Mouse (Mus musculus) kidney, adult 11 months (tissue): ENCODE measurements around the gene Htr1f.
"Not testable (repeated sequence)": the region's sequence is repeated elsewhere in the genome, so short reads cannot be mapped to it uniquely, and the experiment has no call there.

Source experiments
- DNase-seq: peaks from one replicate; pipeline ENCODE4 v3.0.0; 2022

Gene Htr1f

DNA sequence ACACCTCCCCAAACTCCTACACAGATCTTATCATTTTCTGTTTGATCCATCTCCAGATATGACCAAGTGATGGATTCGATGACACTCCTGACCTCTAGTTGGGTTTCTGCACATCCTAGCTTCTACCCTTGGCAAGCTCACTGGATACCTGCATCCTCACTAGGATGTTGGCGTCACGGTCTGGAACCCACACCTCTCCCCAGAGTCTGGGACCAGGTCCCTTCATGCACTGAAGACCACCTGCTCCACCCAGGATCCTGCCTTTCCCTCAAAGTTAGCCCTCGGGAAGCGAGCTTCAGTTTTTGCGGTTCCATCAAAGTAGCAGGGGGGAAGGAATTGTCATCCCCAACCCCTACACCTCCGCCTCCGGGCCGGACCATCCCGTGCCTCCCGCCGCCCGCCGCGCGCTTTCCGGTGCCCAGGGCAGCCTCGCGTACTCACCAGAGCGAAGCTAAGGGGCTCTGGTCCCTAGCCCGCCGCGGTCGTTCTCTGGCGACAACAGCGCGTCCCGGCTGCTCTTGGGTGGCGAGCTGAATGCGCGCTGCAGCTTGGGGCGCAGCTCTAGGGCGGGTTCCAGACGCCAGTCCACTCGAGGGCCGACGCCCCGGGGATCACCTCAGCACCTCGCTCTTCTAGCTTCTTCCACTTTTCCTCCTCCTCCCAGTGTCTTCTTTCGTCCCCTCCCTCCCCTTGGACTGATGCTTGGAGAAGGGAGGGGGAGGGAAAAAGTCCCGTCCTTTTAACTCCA, at the start of gene Htr1f:
Htr1f (minus strand) TSS at position 671 of the 748 bp plus-strand sequence.
- DNase-seq, result no peak

DNA sequence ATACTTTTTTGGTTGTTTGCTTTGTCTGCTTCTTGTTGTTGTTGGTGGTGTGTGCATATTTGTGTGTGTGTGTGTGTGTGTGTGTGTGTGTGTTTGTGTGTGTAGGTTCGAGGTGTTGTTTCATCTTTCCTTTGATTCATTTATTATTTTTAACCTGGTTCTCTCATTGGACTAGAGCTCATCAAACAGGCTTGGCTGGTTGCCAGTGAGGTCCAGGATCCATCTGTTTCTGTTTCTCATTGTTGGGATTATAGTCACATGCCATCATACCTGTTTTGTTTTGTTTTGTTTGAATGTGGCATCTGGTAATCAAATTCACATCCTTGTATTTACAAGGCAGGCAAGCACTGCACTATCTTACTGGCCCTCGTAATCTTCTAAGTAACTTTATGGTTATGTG, 34.1 kb upstream of the Htr1f start:
- DNase-seq, result no peak

DNA sequence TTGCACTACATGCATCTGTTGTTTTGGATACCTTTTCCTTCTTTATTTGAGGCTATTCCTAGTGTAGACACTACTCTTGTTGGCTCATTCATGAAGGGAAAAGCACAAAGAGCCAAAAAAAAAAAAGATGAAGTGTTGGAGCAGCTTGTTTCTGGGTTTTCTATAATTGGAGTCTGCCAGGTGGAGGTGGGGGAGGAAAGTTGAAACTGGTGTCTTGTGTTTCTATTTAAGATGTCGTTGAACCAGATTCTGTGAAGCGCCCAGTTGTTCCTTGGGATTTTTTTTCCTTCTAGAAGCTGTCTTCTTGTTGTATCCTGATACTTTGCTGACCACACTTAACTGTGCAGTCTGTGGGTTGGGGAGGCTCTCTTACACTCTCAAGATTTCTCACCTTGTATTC, 23.7 kb upstream of the Htr1f start:
- no peak for DNase-seq

DNA sequence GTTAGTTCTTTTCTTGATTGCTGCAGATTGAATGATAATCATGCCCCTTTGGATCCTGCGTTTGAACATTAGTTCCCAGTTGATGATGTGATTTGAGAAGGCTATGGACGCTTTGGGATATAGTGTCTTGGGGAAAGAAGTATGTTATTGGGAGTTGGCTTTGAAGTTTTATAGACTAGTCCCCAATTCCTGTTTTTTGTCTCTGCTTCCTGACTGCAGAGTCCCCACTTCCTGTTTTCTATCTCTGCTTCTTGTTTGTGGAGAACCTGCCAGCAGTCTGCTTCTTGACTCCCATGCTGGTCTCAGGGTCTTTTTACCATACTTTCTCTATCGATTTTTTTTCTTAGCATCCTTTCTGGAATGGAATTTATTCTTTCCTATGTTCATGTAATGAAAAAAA, 22.2 kb upstream of the Htr1f start:
- no peak for DNase-seq

DNA sequence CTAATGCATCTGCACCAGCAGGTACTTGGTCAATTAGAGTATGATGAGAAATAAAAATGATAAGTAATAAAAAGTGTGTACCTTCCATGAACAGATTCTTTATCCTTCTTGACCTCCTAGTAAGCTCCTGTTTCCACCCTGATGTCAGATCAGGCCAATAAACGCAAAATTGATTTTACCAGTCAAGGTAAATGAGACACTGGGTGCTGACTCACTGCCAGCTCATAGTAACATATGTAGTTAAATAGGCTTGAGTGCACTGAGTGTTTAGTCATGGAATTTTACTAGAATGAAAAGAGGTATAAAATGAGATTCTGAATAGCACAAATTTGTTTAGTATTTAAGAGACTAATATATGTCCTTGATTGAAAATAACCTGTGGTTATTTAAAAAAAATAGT, 6.6 kb upstream of the Htr1f start:
- no peak for DNase-seq

DNA sequence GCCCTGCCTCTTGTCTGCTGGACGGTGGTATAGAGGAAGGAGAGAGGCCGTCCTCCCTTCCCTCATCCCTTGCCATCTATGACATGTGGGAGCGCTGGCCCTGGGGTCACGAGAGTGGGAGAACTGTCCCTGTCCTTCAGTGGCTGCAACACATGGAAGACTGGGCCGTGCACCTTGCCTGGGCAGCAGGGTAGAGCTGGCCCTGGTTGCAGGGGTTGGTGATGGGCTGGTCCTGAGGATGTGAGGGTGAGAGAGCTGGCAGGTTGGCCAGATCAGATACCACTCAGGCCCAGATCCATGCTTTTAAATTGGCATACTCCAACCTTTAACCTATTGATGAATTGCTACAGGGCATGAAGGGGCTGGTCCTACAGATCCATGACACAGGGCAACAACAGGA, 12.1 kb downstream of the Htr1f start:
- DNase-seq, result no peak

DNA sequence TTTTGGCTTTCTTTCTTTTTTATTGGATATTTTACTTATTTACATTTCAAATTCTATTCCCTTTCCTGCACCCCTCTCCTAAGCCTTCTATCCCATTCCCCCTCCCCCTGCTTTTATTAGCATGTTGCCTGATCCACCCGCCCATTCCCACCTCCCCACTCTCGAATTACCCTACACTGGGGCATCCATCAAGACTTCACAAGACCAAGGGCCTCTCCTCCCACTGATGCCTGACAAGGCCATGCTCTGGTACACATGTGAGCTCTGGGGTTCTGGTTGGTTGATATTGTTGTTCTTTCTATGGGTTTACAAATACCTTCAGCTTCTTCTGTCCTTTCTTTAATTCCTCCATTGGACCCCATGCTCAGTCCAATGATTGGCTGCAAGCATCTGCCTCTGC, 22.2 kb downstream of the Htr1f start:
- no peak for DNase-seq

DNA sequence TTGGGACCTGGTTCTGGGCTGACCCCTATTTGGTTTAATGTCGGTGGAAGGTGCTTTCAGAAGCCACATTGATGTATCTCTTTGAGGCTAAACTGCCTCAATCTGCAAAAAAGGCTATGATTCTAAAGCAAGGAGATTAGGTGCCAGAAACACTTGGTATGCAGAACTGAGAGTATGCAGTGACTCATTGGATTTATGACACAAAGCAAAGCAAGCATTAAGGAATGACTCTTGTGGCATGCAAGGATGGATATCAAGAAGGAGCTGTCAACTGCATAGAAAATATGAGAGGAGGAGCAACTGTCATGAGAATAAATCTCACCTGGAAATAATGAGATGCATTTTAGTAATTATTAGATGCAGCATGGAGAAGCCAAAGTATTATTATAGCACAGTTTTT, 35.8 kb downstream of the Htr1f start:
- no peak for DNase-seq

DNA sequence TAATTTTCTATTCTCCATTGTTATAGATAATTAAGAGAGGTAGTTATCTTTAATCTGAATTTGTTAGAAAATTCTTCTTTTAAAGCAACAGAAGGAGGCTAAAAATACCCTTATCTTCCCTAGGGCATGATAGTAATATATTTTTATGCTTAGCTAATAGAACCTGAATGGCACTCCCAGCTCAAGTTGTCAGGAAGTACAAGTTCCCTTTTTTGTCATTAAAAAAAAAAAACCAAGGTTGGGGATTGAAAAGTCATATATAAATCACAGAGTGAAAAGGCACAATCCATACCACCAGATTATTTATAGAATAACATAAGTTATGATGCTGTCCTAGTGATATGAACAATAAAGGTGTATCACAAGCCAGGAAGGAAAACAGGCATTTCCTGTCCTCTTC, 39.4 kb downstream of the Htr1f start:
- DNase-seq, result no peak

DNA sequence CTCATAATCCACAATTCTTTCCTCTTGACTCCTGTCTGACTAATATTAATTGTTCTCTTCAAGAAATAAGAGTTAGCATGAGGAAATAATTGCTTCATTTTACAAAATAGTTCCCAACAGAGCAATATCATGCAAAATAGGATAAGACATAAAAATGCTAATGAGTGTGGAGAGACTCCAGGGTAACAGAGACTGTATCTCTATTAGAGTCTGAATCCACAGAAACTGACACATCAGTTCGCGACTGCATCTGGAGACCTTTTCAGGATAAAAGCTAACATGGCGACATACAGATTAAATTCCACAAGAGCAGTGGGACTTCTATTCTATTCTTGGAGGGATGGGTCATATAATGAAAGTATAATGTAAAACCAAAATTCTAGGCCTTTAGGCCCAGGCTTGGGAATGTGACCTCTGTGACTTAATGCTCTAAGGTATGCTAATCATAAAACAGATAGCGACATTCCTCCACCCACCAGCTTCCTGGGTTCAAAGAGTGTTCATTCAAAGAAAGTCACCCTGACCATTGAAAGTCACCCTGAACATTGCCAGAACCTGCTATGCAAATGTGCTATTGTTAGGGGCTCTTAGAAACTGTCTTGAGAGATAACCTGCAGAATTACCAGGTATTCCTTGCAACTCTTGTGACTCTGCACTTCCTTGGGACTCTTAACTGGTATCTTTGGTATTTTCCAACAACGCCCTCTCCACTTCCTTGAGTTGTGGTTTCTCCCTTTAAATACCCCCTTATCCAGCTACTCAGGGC, 67.8 kb downstream of the Htr1f start:
- DNase-seq, result not testable (repeated sequence)

DNA sequence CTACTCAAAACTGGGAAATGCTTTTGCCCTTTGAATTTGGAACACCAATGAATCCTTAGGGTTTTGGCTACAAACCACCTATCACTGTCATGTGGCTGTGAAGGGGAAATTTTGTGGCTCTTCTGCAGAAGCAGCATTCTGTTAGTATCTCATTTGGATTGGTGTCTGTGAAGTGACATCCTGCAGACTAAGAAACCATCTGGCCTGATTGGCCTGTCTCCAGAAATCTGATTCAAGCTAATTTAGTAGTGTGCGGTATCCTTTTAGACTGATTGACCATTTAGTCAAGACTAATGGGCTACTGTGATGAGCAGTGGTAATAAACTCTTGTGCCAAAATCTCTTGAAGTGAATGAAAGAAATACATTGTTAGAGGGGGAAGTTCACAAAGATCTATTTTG, 76.0 kb downstream of the Htr1f start:
- DNase-seq, result no peak

DNA sequence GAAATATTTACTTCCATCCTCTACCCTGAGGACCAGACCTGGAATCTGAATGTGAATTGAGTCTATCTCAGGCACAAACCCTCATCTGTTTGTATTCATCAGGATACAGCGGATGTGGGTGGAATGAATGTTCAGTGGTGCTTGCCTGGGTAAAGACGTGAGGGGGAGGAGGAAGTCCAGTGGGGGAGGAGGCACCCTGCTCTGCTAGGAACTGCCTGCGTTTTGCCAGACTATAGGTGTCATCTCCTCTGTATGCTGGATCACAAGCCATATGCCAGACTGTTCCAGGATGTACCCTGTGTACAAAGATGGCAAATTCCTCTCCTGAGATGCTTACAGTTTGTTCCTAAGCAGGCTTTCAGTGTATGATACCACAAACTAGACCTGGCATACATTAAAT, 83.3 kb downstream of the Htr1f start:
- no peak for DNase-seq

DNA sequence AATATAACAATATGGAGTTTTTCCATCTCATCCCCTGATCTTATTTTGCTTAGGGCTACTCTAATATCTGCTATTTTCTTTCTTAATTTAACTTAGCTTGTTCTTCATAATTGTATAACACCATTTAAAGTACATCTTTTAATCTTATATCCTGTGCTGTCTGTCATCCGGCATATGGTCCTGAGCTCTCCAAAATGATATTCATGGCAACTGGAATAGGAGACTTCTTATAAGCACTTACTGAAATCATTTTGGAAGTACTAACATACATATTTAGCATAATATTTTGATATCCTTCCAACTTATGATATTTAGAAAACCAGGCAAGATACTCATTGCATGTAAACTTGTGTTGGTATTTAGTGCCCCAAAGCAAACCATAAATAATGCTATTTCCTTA, 86.9 kb downstream of the Htr1f start:
- no peak for DNase-seq

DNA sequence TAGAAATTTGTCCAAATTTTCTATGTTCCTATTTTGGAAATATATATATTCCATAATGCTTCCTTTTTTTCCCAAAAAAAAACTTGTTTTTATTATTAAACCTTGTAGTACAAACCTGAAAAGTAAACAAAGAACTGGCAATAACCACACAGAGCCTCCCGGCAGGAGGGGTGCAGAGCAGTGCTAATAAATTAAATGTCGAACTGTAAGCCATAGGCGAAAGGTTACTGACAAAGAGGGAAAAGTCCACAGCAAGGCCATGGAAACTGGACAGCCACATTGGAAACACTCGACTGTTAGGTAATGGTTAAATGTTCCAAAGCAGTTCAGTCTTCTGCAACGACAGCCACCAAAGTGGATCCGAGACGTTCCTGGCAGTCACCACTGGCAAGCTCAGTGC, 87.5 kb downstream of the Htr1f start:
- DNase-seq, result no peak

DNA sequence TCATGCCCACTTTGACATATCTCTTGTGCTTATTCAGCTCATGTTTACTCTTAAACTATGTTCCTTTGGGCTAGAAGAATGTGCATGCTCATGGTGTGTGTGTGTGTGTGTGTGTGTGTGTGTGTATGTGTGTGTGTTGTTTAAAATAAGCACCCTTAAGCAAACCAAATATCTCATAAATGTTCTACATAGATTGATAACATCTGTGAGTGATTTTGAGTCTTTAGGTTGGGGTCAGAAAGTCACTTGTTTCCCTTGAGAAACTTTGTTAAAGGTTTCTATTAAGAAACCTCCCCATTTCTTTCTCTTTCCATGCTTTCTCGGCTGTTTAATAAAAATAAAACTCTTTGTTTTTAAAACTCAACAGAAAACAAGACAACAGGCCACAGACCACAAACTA, 88.1 kb downstream of the Htr1f start:
- no peak for DNase-seq

DNA sequence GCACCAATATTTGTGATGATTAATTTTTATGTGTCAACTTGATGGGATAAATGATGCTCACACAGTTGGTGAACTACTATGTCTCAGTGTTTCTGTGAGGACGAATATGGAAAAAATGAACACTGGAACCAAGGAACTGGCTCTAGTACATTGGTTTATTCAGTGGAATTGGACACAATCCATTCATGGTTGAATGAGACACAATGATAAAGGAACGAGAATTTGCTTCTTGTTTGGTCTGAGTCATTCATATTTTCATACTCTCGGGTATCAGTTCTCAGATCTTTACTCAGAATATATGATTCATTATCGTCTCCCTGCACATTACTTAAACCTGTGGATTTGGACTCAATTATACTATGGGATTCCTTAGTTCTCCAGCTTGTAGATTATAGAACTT, 90.4 kb downstream of the Htr1f start:
- DNase-seq, result no peak

DNA sequence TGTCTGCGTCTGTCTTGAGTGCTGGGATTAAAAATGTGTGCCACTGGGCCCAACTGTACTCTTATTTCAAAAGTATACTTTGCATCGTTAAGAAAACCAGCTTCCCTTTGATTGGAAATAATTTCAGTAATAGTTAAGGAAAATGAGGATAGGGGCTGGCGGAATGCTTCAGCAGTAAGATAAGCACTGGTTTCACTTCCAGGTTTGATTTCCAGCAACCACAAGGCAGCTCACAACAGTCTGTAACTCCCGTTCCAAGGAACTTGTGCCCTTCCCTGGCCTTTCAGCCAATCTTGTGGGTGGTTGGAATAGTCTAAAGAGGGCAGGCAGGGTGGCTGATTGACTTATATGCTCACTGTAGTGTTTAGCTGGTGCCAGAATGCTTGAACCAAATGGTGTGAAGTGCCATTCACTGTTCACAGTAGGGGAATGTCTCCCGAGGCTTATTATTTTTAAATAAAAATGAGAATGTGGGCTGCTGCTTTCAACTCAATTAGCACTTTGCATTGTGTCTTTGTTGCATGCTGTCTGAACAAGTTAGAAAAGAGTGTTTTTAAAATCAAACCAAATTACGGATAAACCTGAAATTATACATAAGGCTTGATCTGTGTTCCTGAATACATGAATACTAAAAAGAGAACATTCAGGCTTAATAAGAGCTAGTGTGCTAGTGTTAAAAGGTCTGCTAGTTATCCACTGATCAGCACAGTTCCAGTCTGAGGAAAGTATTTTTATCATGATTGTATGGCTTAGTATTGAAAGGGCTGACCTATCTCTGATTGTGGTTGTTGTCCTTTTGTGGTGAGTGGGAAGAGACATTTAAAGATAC, 103.4 kb downstream of the Htr1f start:
- DNase-seq, result no peak

DNA sequence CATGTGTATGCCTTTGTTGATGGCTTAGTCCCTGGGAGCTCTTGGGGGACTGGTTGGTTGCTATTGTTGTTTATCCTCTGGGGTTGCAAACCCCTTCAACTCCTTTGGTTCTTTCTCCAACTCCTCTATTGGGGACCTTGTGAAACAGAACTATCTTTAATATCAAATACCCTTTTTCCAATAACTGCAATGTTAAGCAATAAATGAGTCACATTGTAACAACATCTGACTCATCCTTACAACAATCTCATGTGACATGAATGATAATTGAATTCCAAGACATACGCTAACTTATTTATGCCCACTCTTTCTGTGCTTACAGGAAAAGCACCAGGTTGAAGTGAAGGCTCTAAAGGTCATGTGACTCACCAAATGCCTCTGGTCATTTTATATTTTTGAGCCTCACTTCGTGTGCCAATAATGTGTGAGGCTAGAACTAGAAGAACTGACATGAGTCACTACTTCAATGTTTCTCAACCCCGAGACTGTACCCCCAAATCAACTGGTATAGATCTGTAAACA, 116.3 kb downstream of the Htr1f start:
- no peak for DNase-seq

DNA sequence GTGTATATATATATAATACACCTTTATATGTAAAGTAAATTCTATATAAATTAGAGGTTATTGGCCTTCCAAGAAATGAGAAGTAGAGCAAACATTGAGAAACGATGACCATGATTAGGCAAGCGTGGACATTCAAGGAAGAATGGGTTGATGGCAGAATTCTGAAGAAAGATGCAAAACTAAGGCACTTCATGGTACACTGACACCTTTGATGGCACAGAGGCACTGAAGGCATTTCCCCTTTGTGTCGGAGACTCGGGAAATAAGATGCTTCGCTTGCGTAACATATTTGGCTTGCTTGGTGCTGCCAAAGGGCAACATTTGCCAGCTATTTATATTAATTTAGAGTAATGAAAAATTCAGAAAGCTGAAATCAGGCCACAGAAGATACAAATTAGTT, 118.1 kb downstream of the Htr1f start:
- DNase-seq, result no peak

DNA sequence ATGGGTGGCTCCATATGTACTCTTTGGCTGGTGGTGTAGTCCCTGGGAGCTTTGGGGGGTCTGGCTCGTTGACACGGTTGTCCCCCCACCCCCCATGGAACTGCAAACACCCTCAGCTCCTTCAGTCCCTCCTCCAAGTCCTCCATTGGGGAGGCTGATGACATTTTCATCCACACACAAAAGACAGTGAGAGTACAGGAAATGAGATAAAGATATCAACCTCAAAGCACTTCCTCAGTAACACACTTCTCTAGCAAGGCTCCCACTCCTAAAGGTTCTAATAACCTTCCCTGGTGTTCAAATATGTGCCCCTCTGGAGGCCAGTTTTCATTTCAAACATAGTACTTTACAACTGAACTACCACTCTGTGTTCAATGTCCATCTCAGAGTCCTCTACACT, 118.6 kb downstream of the Htr1f start:
- no peak for DNase-seq

DNA sequence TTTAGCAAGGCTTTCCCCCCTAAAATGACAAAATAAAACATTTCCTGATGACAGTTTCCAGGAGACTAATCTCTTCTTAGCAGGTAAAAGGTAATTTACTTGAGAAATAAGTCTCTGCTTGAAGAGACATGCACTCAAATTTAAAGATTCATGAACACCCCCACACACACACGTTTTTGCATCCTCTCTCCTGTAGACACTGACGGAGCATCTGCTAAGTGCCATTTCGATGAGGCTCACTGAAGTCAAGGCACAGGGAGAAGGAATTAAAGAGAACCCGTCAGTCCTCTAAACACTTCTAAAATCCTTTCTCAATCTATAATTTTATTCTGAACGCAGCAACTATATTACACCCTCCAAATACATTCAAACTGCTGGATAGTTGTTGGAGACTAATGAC, 131.0 kb downstream of the Htr1f start:
- no peak for DNase-seq

DNA sequence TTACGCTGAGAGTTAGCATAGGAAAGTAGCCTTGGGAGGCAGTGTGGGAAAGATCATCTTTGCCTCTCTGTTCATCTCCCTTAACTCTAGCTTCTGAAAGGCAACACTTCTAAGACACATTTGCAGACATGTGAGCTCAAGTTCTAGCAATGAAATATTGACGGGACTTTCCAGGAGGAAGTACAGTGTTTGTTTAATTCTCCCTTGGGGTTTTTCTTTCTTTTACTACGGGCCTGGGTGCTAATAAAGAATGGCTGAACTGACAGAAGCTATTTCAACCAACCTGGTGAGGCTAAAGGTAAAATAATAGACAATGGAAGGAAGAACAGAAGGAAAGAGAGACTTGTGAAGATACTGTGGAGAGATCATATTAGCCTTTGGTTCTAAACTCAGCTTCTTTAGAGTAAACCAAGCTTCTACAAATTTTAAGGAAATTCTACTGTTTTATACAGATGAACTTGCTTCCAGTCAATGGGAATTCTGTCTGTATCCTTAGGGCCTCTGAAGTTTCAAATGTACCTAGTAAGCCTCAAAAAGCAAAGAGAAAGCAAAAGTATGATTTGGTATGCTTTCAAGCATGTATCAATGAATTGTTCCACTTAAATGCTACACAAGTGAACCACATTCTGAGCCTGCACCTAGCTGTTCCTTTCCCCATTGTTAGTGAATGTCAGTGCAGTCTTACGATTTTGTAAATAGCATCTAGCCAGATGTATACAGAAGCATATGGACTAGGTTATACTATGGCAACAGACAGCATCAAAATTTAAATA, 131.9 kb downstream of the Htr1f start:
- DNase-seq, result no peak

DNA sequence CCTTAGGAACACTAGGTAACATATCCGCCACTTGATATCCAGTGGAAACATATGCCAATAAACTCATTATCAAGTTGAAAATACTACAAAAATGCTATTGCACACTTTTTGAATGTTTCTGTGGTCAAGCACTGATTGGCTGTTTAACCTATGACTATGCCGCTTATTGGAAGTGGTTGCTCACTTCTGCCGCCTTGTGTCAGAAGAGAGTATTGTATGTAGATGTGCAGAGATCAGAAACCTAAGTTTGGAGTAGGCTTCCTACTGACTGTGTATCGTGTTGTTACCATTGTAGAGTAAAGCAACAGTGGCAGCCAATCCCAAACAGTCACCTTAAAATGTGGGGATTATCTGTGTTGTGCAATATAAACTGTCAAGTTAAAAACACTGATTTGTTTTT, 144.0 kb downstream of the Htr1f start:
- no peak for DNase-seq
